In genomic region chr16:45551579-45551978, GRCm38 (mm10) we compare ENCODE assay signal across 29 mouse cellular contexts. TPM values are rescaled to one million over a fixed set of nuclear protein-coding genes. Genes with fewer than 3 reads are reported as not detected.
"Had no signal": no experiment of that assay in that cellular context is flagged by ENCODE, and none has a peak within 500 bp of the region (broad histone marks: within the 10 kb centered on the region; RNA-seq: fewer than 3 reads in every experiment).

No protein-coding gene starts in this region.

- H3K27me3 ChIP-seq: heart, embryonic 12.5 days; hindbrain, embryonic 12.5 days; kidney, embryonic 15.5 days; limb, embryonic 12.5 days had no signal

- H3K4me3 ChIP-seq: gastrocnemius, adult 2 months; heart, embryonic 10.5 days; heart, embryonic 12.5 days; hindbrain, embryonic 10.5 days; hindbrain, embryonic 12.5 days; kidney, embryonic 15.5 days; layer of hippocampus, adult 2 months; left cerebral cortex, adult 2 months; limb, embryonic 10.5 days; limb, embryonic 12.5 days had no signal

- ATAC-seq: forebrain, embryonic 16.5 days; hindbrain, embryonic 16.5 days; inflammation-experienced regulatory T-cells, adult 6 months; intestine, embryonic 16.5 days had no signal

- H3K9me3 ChIP-seq: heart, embryonic 10.5 days; heart, embryonic 12.5 days; hindbrain, embryonic 10.5 days; hindbrain, embryonic 12.5 days; kidney, embryonic 15.5 days; limb, embryonic 10.5 days; limb, embryonic 12.5 days had no signal

- DNase-seq: gastrocnemius, adult 2 months; gastrocnemius, postnatal 10 days; gastrocnemius, postnatal 25 days; heart, adult 18-20 months; heart, postnatal 10 days; heart, postnatal 4 days; kidney, adult 18-20 months; kidney, adult 8-10 months; kidney, postnatal 14 days; kidney, postnatal 36 days had no signal

- H3K36me3 ChIP-seq: heart, embryonic 10.5 days; heart, embryonic 12.5 days; hindbrain, embryonic 10.5 days; hindbrain, embryonic 12.5 days; kidney, embryonic 15.5 days; limb, embryonic 10.5 days; limb, embryonic 12.5 days had no signal

- H3K27ac ChIP-seq: gastrocnemius, adult 2 months; heart, embryonic 10.5 days; hindbrain, embryonic 10.5 days; hindbrain, embryonic 12.5 days; hindbrain, embryonic 14.5 days; kidney, embryonic 15.5 days; kidney, postnatal 0 days; layer of hippocampus, adult 2 months; left cerebral cortex, adult 2 months; limb, embryonic 10.5 days; limb, embryonic 12.5 days had no signal

- H3K4me2 ChIP-seq: heart, embryonic 12.5 days; hindbrain, embryonic 12.5 days; hindbrain, embryonic 14.5 days; kidney, embryonic 15.5 days; limb, embryonic 12.5 days had no signal

- H3K4me1 ChIP-seq: heart, embryonic 10.5 days; heart, embryonic 12.5 days; hindbrain, embryonic 10.5 days; hindbrain, embryonic 12.5 days; kidney, embryonic 15.5 days; limb, embryonic 10.5 days; limb, embryonic 12.5 days had no signal

- H3K9ac ChIP-seq: heart, embryonic 12.5 days; hindbrain, embryonic 12.5 days; hindbrain, embryonic 14.5 days; kidney, embryonic 15.5 days; limb, embryonic 12.5 days had no signal

RNA-seq across cellular contexts. Expression of gene Slc9c1, which starts 16.5 kb away (rescaled TPM):
- polyA plus RNA-seq: forebrain, embryonic 16.5 days; frontal cortex, adult 2 months; heart, embryonic 10.5 days; heart, embryonic 12.5 days; heart, embryonic 14.5 days; heart, embryonic 16.5 days; hindbrain, embryonic 10.5 days; hindbrain, embryonic 12.5 days; hindbrain, embryonic 14.5 days; hindbrain, embryonic 16.5 days; inflammation-experienced regulatory T-cells, adult 6 months; intestine, embryonic 16.5 days; kidney, embryonic 15.5 days; kidney, postnatal 0 days; limb, embryonic 10.5 days; limb, embryonic 12.5 days; limb, embryonic 14.5 days had no signal

RNA-seq across cellular contexts. Expression of gene Gm17783, which starts 19.7 kb away (rescaled TPM):
- polyA plus RNA-seq: forebrain, embryonic 16.5 days; frontal cortex, adult 2 months; heart, embryonic 10.5 days; heart, embryonic 12.5 days; heart, embryonic 14.5 days; heart, embryonic 16.5 days; hindbrain, embryonic 10.5 days; hindbrain, embryonic 12.5 days; hindbrain, embryonic 14.5 days; hindbrain, embryonic 16.5 days; inflammation-experienced regulatory T-cells, adult 6 months; limb, embryonic 10.5 days; limb, embryonic 12.5 days; limb, embryonic 14.5 days had no signal

RNA-seq across cellular contexts. Expression of gene Gcsam, which starts 58.6 kb away (rescaled TPM):
- polyA plus RNA-seq: forebrain, embryonic 16.5 days; frontal cortex, adult 2 months; hindbrain, embryonic 12.5 days; hindbrain, embryonic 16.5 days; limb, embryonic 10.5 days had no signal

RNA-seq across cellular contexts. Expression of gene Gm609, which starts 58.8 kb away (rescaled TPM):
- polyA plus RNA-seq: forebrain, embryonic 16.5 days; heart, embryonic 10.5 days; heart, embryonic 12.5 days; heart, embryonic 14.5 days; heart, embryonic 16.5 days; hindbrain, embryonic 10.5 days; hindbrain, embryonic 12.5 days; hindbrain, embryonic 14.5 days; hindbrain, embryonic 16.5 days; inflammation-experienced regulatory T-cells, adult 6 months; limb, embryonic 10.5 days; limb, embryonic 12.5 days; limb, embryonic 14.5 days had no signal
